Mouse (Mus musculus) kidney, postnatal 36 days (tissue): ENCODE measurements around the gene Ifngr2.
A peak's percentile ranks its signal among the peaks of the same experiment; 100 is the strongest.

ENCODE experiments used
- DNase-seq, 2 experiments: peaks; one replicate each; pipeline ENCODE4 v3.0.0; 2021 to 2022; ENCODE audit warnings: mixed read lengths in 2 of 2

The Ifngr2 gene

DNA sequence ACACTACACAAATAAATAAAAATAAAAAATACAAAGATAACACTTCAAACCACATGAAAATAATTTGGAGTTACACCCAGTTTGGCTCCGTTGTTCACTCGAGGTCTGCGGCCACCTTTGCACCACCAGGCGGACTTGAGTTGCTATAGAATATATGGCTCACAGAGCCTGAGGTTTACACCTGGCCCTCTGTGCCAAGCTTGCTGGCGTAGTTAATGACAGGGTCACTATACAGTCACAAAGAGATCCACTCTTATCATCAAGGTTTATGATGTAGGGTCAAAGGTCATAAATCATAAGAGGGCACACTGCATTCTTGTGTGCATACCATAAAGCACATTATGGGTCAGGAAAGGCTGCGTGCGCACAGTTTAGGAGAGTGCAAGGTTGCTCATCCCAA, 19.1 kb downstream of the Ifngr2 start:
- no peak for DNase-seq

GRCm38 (mm10) chr16:91568960-91569359, 22.1 kb downstream of the Ifngr2 start:
- DNase-seq = no peak

GRCm38 (mm10) chr16:91571105-91571504, 24.2 kb downstream of the Ifngr2 start:
- no peak for DNase-seq

GRCm38 (mm10) chr16:91575151-91575550, 28.3 kb downstream of the Ifngr2 start:
- DNase-seq = peak in 1 of 2 experiments; percentile 30

DNA sequence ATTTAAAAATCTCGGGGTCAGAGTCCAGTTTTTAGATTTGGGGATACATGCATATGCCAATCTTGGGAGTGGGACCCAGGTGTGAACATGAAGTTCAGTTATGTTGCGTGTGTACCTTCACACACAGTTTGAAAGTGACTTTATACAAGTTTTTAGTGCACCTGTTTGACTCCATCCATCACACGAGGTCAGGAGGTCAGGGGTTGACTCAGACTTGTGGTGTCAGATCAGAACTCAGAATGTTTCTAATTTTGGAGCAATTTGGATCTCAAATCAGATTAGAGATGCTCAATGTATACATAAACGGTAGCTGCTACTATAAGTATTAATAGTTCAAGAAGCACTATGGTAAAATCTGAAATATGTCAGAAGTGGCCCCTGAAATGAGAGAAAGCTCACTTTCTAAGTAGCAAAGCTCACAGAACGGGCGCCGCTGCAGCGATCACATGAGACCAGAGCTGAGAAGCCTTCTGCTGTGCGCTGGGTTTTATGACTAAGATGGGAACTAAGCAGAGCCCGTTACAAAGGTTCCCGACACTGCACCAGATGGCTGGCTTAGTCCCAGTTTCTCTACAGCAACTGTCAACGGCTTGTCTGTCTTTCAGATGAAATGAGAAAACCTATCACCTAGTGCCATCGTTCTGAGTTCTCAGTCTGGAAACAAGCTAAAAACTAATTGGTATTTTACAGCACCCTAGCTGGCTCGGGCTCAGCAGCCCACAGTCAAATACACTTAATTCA, 32.3 kb downstream of the Ifngr2 start:
- no peak for DNase-seq

GRCm38 (mm10) chr16:91582307-91582706, 35.4 kb downstream of the Ifngr2 start:
- peak; percentile 51 to 80 for DNase-seq

- DNase-seq = peak in 1 of 2 experiments; percentile 33
Observed at GRCm38 (mm10) chr16:91585617-91586016, 38.7 kb downstream of the Ifngr2 start.

DNA sequence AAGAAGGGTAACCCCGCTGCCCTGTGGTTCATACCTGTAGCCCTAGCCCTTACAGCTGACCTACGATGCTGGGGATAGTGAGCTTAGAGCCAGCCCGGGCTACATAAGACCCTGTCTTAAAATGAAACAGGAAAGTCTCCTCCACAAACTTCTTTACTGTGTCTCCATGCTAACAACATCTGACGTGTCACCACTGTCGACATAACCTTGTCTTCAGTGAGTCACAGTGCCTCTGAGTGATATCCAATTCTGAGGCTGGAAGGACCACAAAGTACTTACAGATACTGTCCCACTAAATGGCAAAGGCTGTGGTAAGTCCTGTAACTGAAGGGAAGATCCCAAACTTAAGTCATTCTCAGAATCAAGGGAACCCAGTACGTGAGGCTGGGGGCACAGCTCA, 39.4 kb downstream of the Ifngr2 start:
- DNase-seq = no peak

GRCm38 (mm10) chr16:91587730-91588453, 41.0 kb downstream of the Ifngr2 start:
- DNase-seq = no peak

- DNase-seq = no peak
Observed at GRCm38 (mm10) chr16:91588703-91589102, 41.8 kb downstream of the Ifngr2 start.

- DNase-seq = no peak
Observed at GRCm38 (mm10) chr16:91592162-91592561, 45.3 kb downstream of the Ifngr2 start.

GRCm38 (mm10) chr16:91593262-91593661, 46.4 kb downstream of the Ifngr2 start:
- DNase-seq = no peak

DNA sequence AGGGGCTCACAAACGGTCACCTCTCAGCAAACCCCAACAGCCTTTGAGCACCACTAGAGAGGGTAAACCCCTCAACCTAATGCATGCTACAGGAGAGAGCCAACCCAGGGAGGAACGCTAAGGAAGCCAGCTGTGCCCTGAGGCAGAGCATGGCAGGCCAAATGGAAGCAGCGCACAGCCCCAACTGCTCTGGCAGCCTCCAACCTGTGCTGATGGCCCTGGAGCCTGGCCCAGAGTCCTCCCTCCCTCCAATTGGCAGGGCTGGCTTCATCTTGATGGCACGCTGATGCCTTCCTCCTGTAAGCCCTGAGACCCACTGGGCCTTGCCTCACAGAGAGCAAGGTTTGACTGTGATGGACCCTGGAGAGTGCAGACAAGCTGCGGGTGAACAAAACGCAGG, 48.2 kb downstream of the Ifngr2 start:
- peak; percentile 56 to 57 for DNase-seq

DNA sequence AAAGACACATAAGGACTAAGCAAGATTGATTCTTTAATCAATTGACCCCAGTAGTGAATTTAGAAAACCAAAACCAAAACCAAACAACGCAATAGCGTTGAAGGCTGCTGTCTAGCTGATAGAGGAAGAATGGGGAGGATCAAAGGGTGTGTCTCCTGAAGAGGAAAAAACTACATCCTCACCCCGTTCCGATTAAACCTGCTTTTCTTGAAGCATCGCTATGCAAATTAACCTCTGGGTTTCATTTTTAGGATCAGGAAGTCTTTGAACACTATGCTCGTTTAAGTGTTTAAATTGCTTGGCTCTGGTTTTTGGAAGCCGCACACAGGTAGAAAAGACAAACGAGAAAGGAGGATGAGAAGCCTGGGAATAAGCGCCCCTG, 49.5 kb downstream of the Ifngr2 start:
- DNase-seq = no peak

GRCm38 (mm10) chr16:91596779-91597671, 50.2 kb downstream of the Ifngr2 start:
- DNase-seq = peak in 1 of 2 experiments; percentile 35

GRCm38 (mm10) chr16:91597672-91598010, 50.8 kb downstream of the Ifngr2 start, which contains the start of gene Tmem50b:
Gene Tmem50b (minus strand): TSS chr16:91597800.
- peak; percentile 99 to 100 for DNase-seq

GRCm38 (mm10) chr16:91599242-91599641, 52.4 kb downstream of the Ifngr2 start:
- no peak for DNase-seq

DNA sequence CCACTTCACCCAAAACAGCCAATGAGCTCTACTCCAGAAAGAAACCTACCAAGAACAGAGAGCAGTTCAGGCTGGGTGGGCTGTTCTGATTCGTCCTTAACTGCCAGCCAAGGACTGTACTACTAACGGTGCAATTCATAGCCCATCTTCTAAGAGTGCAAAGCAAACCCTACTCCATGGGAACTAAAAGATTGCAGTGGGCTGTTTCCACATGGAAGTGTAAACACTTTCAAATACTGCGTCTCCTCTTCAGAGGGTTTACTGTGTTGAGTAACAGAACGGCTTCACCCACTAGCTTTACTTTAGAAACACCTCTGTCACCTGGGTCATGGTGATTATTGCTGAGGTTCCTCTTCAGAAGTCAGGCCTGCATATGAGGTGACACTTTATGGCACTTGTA, 54.2 kb downstream of the Ifngr2 start:
- DNase-seq = no peak

DNA sequence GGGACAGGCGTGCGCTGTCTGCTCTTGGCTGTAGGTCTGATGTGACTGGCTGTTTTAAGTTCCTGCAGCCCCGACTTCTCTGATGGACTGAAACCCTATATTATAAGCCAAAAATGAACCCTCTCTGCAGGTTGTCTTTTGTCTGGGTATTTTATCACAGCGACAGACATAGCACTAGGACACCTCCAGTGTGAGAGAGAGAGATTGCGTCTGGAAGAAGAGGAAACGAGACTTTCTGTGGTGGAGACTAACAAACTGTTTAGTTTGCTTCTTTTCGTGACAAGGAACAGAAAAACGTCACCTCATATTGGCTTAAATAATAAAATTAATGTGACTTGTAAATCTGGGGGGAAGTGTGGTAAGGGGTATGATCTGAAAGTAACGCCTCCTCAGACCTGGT, 54.8 kb downstream of the Ifngr2 start:
- no peak for DNase-seq

DNA sequence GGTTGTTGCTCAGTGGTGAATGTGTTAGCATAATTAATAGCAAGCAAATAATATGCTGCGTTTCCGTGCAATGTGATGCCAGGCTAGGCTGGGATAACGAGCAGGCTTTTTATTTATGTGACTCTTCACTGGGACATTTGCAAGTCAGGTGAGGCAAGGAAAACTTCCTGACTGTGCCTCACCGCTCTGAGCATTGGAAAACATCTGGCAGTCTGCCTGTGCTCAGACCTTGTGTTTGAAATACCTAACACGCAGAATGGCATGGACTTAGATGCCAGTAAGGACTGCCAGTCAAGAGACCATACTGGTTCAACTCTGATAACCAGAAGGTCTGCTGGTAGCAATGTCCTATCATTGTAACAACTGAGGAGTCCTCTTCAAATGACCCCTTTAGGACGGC, 58.3 kb downstream of the Ifngr2 start:
- peak; percentile 62 to 67 for DNase-seq

DNA sequence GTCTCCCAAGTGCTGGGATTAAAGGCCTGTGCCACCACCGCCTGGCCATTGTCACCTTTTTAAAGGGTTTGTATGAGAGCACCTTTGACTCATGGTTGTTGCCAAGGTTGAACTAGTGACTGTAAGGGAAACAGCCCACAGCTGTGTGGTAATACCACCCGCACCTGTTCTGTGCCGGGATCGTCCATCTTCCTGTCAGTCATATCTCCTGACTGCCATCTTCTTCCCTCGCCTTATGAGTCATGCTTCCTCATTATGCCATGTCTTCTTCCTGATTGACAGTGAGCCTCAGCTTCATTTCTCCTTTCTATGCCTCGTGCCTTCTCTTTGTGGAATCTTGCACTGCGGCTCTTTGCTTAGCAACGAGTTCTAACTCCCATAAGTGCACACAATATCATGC, 60.1 kb downstream of the Ifngr2 start:
- DNase-seq = no peak

DNA sequence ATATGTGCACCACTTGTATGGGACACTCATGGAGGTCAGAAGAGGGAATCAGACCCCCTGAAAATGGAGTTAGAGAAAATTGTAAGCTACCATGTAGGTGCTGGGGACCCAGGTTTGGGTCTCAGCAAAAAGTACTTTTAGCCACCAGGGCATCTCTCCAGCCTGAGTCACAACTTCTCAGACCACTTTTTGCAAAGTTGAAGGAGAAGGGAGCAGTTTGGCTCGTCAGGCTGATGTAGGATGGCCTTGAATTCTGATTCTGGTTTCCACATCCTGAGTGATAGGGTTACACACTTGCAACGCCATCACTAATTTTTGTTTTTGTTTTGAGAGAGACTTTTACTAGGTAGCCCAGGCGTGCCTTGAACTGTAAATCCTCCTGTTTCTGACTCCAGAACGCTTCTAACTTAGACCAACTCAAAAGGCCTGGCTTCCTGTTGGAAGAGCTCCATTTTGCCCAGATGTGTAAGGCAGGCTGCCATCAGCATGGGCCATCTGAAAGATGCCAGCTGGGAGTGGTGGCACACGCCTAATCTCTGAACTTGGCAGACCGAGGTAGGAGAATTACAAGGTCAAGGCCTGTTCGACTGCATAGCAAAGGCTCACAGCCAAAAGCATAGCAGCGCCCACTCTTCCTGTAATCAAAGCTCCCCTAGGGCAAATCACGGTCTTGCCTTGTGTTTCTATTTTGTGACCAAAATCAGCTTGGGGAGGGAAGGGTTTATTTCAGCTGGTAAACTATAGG, 62.8 kb downstream of the Ifngr2 start:
- DNase-seq = peak; percentile 53 to 61

DNA sequence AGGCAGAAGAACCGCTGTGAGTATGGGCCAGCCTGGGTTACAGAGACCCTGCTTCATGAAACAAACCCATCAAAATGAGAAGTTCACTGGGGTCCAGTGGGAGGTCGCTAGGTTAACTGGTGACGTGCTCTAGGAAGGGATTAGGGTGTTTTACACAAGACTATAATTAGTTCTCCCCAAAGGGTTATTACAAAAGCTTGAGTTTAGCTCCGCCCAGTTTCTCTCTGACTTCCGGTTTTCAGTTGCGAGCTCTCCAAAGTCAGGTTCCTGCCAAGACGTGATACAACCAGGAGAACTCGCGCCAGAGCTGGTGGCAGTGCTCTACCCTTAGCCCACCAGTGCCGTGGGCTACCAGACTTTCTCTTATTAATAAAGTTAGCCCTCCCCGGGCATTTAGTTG, 64.4 kb downstream of the Ifngr2 start:
- no peak for DNase-seq
